Mouse (Mus musculus): ENCODE measurements around the gene Slc4a3. TPM values are rescaled to one million over a fixed set of nuclear protein-coding genes. Genes with fewer than 3 reads are reported as not detected.

Gene Slc4a3
- polyA plus RNA-seq, 1 experiment from 2014 or later, result 0.60 TPM

- no peak overlapping the region for H3K9ac ChIP-seq
- H3K9me3 ChIP-seq (replicated peaks), result no peaks in the 10 kb centered on the region
- no peak for ATAC-seq (ENCODE audit: insufficient read depth)
- no peak overlapping the region for H3K4me2 ChIP-seq
- H3K27ac ChIP-seq (replicated peaks), result no peak overlapping the region
- H3K36me3 ChIP-seq (replicated peaks), result no peaks in the 10 kb centered on the region
- no peaks in the 10 kb centered on the region; the same call in 1 of the 2 replicates for H3K27me3 ChIP-seq
- H3K4me1 ChIP-seq (replicated peaks), result no peaks in the 10 kb centered on the region
- no peak overlapping the region for H3K4me3 ChIP-seq (replicated peaks)
- WGBS (ENCODE audit: insufficient replicate concordance), result 72% methylated on average over 3 of the region's 3 CpGs
Measured at GRCm38 (mm10) chr1:75586791-75587190, 40.7 kb downstream of the Slc4a3 start.

- Histone ChIP-seq H3K4me3 (replicated peaks) (no peak overlapping the region), H3K36me3 (replicated peaks) (no peaks in the 10 kb centered on the region), H3K9ac (no peak overlapping the region), H3K4me2 (no peak overlapping the region), H3K4me1 (replicated peaks) (no peaks in the 10 kb centered on the region), H3K9me3 (replicated peaks) (no peaks in the 10 kb centered on the region), H3K27ac (replicated peaks) (no peak overlapping the region), H3K27me3 (no peaks in the 10 kb centered on the region; the same call in 1 of the 2 replicates)
- ATAC-seq (ENCODE audit: insufficient read depth), result no peak
- WGBS (ENCODE audit: insufficient replicate concordance), result 43% methylated on average over 12 of the region's 12 CpGs
Measured at GRCm38 (mm10) chr1:75587738-75588719, 42.0 kb downstream of the Slc4a3 start.

GRCm38 (mm10) chr1:75588874-75589273 lies 42.8 kb downstream of the Slc4a3 start:
- no peaks in the 10 kb centered on the region for H3K4me1 ChIP-seq (replicated peaks)
- no peak overlapping the region for H3K27ac ChIP-seq (replicated peaks)
- H3K4me2 ChIP-seq, result no peak overlapping the region
- H3K27me3 ChIP-seq, result no peaks in the 10 kb centered on the region; the same call in 1 of the 2 replicates
- WGBS (ENCODE audit: insufficient replicate concordance), result 32% methylated on average over 7 of the region's 7 CpGs
- ATAC-seq (ENCODE audit: insufficient read depth), result no peak
- no peaks in the 10 kb centered on the region for H3K9me3 ChIP-seq (replicated peaks)
- no peaks in the 10 kb centered on the region for H3K36me3 ChIP-seq (replicated peaks)
- no peak overlapping the region for H3K4me3 ChIP-seq (replicated peaks)
- no peak overlapping the region for H3K9ac ChIP-seq

- H3K27ac ChIP-seq (replicated peaks), result no peak overlapping the region
- H3K4me1 ChIP-seq (replicated peaks), result no peaks in the 10 kb centered on the region
- no peak overlapping the region for H3K4me3 ChIP-seq (replicated peaks)
- no peak overlapping the region for H3K4me2 ChIP-seq
- no peaks in the 10 kb centered on the region for H3K36me3 ChIP-seq (replicated peaks)
- no peaks in the 10 kb centered on the region for H3K9me3 ChIP-seq (replicated peaks)
- no peak overlapping the region for H3K9ac ChIP-seq
- H3K27me3 ChIP-seq, result no peaks in the 10 kb centered on the region; the same call in 1 of the 2 replicates
- 61% methylated on average over 2 of the region's 2 CpGs for WGBS (ENCODE audit: insufficient replicate concordance)
- ATAC-seq (ENCODE audit: insufficient read depth), result no peak
Measured at GRCm38 (mm10) chr1:75589983-75590382, 43.9 kb downstream of the Slc4a3 start.

GRCm38 (mm10) chr1:75593956-75594355 lies 47.9 kb downstream of the Slc4a3 start:
- Histone ChIP-seq H3K9ac (no peak overlapping the region), H3K4me2 (no peak overlapping the region), H3K4me3 (replicated peaks) (no peak overlapping the region), H3K27me3 (no peaks in the 10 kb centered on the region; the same call in 1 of the 2 replicates), H3K4me1 (replicated peaks) (no peaks in the 10 kb centered on the region), H3K27ac (replicated peaks) (no peak overlapping the region), H3K36me3 (replicated peaks) (no peaks in the 10 kb centered on the region), H3K9me3 (replicated peaks) (no peaks in the 10 kb centered on the region)
- WGBS (ENCODE audit: insufficient replicate concordance), result 65% methylated on average over 7 of the region's 7 CpGs
- ATAC-seq (ENCODE audit: insufficient read depth), result no peak

- H3K4me3 ChIP-seq (replicated peaks), result no peak overlapping the region
- ATAC-seq (ENCODE audit: insufficient read depth), result no peak
- H3K9ac ChIP-seq, result no peak overlapping the region
- 47% methylated on average over 9 of the region's 9 CpGs for WGBS (ENCODE audit: insufficient replicate concordance)
- H3K27ac ChIP-seq (replicated peaks), result no peak overlapping the region
- no peak overlapping the region for H3K4me2 ChIP-seq
- H3K27me3 ChIP-seq, result no peaks in the 10 kb centered on the region
- H3K4me1 ChIP-seq (replicated peaks), result no peaks in the 10 kb centered on the region
- no peaks in the 10 kb centered on the region for H3K9me3 ChIP-seq (replicated peaks)
- H3K36me3 ChIP-seq (replicated peaks), result no peaks in the 10 kb centered on the region
Measured at GRCm38 (mm10) chr1:75594836-75595235, 48.8 kb downstream of the Slc4a3 start.

- no peaks in the 10 kb centered on the region for H3K27me3 ChIP-seq
- H3K27ac ChIP-seq (replicated peaks), result no peak overlapping the region
- H3K36me3 ChIP-seq (replicated peaks), result no peaks in the 10 kb centered on the region
- no peaks in the 10 kb centered on the region for H3K9me3 ChIP-seq (replicated peaks)
- no peak overlapping the region for H3K9ac ChIP-seq
- no peak overlapping the region for H3K4me2 ChIP-seq
- 58% methylated on average over 3 of the region's 3 CpGs for WGBS (ENCODE audit: insufficient replicate concordance)
- H3K4me3 ChIP-seq (replicated peaks), result no peak overlapping the region
- no peaks in the 10 kb centered on the region for H3K4me1 ChIP-seq (replicated peaks)
- ATAC-seq (ENCODE audit: insufficient read depth), result no peak
Measured at GRCm38 (mm10) chr1:75595930-75596329, 49.9 kb downstream of the Slc4a3 start.

GRCm38 (mm10) chr1:75596906-75597305 lies 50.8 kb downstream of the Slc4a3 start:
- 59% methylated on average over 2 of the region's 2 CpGs for WGBS (ENCODE audit: insufficient replicate concordance)
- no peak for ATAC-seq (ENCODE audit: insufficient read depth)

GRCm38 (mm10) chr1:75597622-75598021 lies 51.6 kb downstream of the Slc4a3 start:
- no peak for ATAC-seq (ENCODE audit: insufficient read depth)
- Histone ChIP-seq H3K4me1 (replicated peaks) (no peaks in the 10 kb centered on the region), H3K9ac (no peak overlapping the region), H3K36me3 (replicated peaks) (no peaks in the 10 kb centered on the region), H3K9me3 (replicated peaks) (no peaks in the 10 kb centered on the region), H3K4me2 (no peak overlapping the region), H3K27ac (replicated peaks) (no peak overlapping the region), H3K4me3 (replicated peaks) (no peak overlapping the region), H3K27me3 (peaks cover 11% of the 10 kb centered on the region)

More at GRCm38 (mm10) chr1:75596906-75597305, 50.8 kb downstream of the Slc4a3 start:
- Histone ChIP-seq H3K4me2 (no peak overlapping the region), H3K9ac (no peak overlapping the region), H3K4me3 (replicated peaks) (no peak overlapping the region), H3K27ac (replicated peaks) (no peak overlapping the region), H3K4me1 (replicated peaks) (no peaks in the 10 kb centered on the region), H3K27me3 (peaks cover 4% of the 10 kb centered on the region), H3K36me3 (replicated peaks) (no peaks in the 10 kb centered on the region), H3K9me3 (replicated peaks) (no peaks in the 10 kb centered on the region)

GRCm38 (mm10) chr1:75601738-75602137 lies 55.7 kb downstream of the Slc4a3 start:
- WGBS (ENCODE audit: insufficient replicate concordance), result 13% methylated on average over 12 of the region's 12 CpGs
- H3K9ac ChIP-seq, result no peak overlapping the region
- no peaks in the 10 kb centered on the region for H3K9me3 ChIP-seq (replicated peaks)
- H3K27ac ChIP-seq (replicated peaks), result no peak overlapping the region
- H3K36me3 ChIP-seq (replicated peaks), result no peaks in the 10 kb centered on the region
- no peak for ATAC-seq (ENCODE audit: insufficient read depth)
- H3K4me2 ChIP-seq, result no peak overlapping the region
- H3K4me3 ChIP-seq (replicated peaks), result no peak overlapping the region
- no peaks in the 10 kb centered on the region for H3K4me1 ChIP-seq (replicated peaks)
- H3K27me3 ChIP-seq, result peaks cover 11% of the 10 kb centered on the region

GRCm38 (mm10) chr1:75603584-75603983 lies 57.5 kb downstream of the Slc4a3 start:
- H3K36me3 ChIP-seq (replicated peaks), result no peaks in the 10 kb centered on the region
- no peaks in the 10 kb centered on the region for H3K4me1 ChIP-seq (replicated peaks)
- 66% methylated on average over 7 of the region's 7 CpGs for WGBS (ENCODE audit: insufficient replicate concordance)
- no peak overlapping the region for H3K27ac ChIP-seq (replicated peaks)
- no peak overlapping the region for H3K4me3 ChIP-seq (replicated peaks)
- no peak for ATAC-seq (ENCODE audit: insufficient read depth)
- H3K9me3 ChIP-seq (replicated peaks), result no peaks in the 10 kb centered on the region
- no peak overlapping the region for H3K4me2 ChIP-seq
- peaks cover 11% of the 10 kb centered on the region for H3K27me3 ChIP-seq
- H3K9ac ChIP-seq, result no peak overlapping the region
